Mouse (Mus musculus) kidney, adult 2 months (tissue): Measurements from ENCODE around the gene E130114P18Rik. TPM values are rescaled to one million over a fixed set of nuclear protein-coding genes. Genes with fewer than 3 reads are reported as not detected.
A peak's percentile ranks its signal among the peaks of the same experiment; 100 is the strongest.

ENCODE experiments used
- DNase-seq: peaks from one replicate; pipeline ENCODE4 v3.0.0; 2021
- H3K27ac ChIP-seq: fragments of 200-500 bp; 2 replicates; pipeline ENCODE4 v1.5.1; 2012; ENCODE audit warnings: low read depth, low read length, control low read depth, inconsistent platforms; ENCODE audit not compliant: insufficient read depth
- H3K27me3 ChIP-seq: fragments of 200-500 bp; replicated peaks from 2 replicates; pipeline ENCODE4 v1.6.1; 2012; ENCODE audit warnings: mild to moderate bottlenecking, moderate library complexity, low read length, inconsistent platforms; ENCODE audit not compliant: control insufficient read depth, insufficient read depth
- H3K36me3 ChIP-seq: fragments of 200-500 bp; 2 replicates; pipeline ENCODE4 v1.6.1; 2012; ENCODE audit warnings: mild to moderate bottlenecking, moderate library complexity, low read length, inconsistent platforms; ENCODE audit not compliant: control insufficient read depth, insufficient read depth
- H3K4me1 ChIP-seq: fragments of 200-500 bp; 2 replicates; pipeline ENCODE4 v1.6.1; 2011; ENCODE audit warnings: low read length; ENCODE audit not compliant: control insufficient read depth, insufficient read depth
- H3K4me3 ChIP-seq: fragments of 200-500 bp; 2 replicates; pipeline ENCODE4 v1.5.1; 2011; ENCODE audit warnings: mild to moderate bottlenecking, low read depth, low read length, control low read depth; ENCODE audit not compliant: insufficient read depth
- CTCF ChIP-seq: fragments of 200-500 bp; conservative IDR thresholded peaks from 2 replicates; pipeline ENCODE4 v1.5.1; 2011; ENCODE audit warnings: low read depth, mild to moderate bottlenecking, control low read depth, low read length, moderate library complexity, mixed read lengths; ENCODE audit not compliant: insufficient read depth, insufficient read length
- POLR2A ChIP-seq: fragments of 200-500 bp; IDR thresholded peaks from one replicate; pipeline ENCODE4 v1.6.1; 2011; ENCODE audit warnings: low read depth, low read length, control low read depth
- WGBS: fragments of 180-500 bp; shearing (Covaris S2); methylation state at CpG from one replicate; pipeline ENCODE4 v1.1.7; 2018; 5-methylcytosine and 5-hydroxymethylcytosine counted together
- polyA plus RNA-seq: library from polyadenylated mRNA; depleted of rRNA; stranded (reverse); fragments of >200 nt; gene quantifications from 2 replicates; pipeline ENCODE4 v1.2.3, GENCODE M21; 2012

E130114P18Rik gene
- polyA plus RNA-seq, 1 experiment: 0.45 TPM

DNA sequence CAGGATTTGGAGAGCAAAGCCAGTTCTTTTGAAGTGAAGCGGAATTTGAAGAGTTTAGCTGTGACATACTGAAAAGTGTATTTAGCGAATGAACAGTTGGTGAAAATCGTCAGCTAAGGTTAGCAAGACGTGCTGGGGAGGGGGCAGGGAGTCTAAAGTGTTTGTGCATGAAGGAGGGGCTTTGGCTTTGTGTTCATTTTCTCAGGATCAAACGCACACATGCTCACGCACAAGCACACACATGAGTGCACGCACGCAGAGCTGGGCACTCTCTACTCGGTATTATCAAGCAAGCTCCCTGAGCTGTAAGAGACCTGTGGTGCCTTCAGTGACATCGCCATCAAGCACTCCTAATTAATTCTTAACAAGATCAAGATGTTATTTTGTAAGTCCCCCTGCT, 55.2 kb downstream of the E130114P18Rik start:
- Histone ChIP-seq H3K4me3 (no peak overlapping the region), H3K27me3 (no peaks in the 10 kb centered on the region), H3K4me1 (no peaks in the 10 kb centered on the region), H3K36me3 (no peaks in the 10 kb centered on the region), H3K27ac (no peak overlapping the region)
- WGBS: 61% methylated on average over 10 of the region's 10 CpGs
- TF ChIP-seq CTCF: no peak
- no peak for TF ChIP-seq POLR2A
- no peak for DNase-seq

DNA sequence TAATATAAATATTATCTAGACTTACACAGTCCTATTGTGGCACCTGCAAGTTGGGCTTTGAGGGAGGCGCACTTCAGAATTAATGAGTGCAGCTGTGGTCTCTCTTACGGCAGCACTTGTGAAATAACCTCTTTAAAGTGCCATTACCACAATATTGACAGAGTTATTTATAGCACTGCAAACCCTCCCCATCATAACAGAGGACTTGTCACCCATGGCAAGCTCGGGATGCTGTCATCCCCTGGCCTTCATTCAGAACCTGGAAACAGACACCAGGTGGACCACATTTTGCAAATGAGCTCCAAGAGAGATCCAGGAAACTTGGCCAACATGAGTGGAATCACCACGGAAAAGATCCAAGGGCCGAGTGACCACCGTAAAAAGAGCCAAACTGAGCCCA, 63.3 kb downstream of the E130114P18Rik start:
- H3K27me3 ChIP-seq: no peaks in the 10 kb centered on the region
- H3K27ac ChIP-seq: no peak overlapping the region
- H3K4me3 ChIP-seq: no peak overlapping the region
- no peak for DNase-seq
- no peaks in the 10 kb centered on the region for H3K4me1 ChIP-seq
- no peaks in the 10 kb centered on the region for H3K36me3 ChIP-seq
- WGBS: 63% methylated on average over 6 of the region's 6 CpGs
- TF ChIP-seq POLR2A (no peak), CTCF (no peak)

GRCm38 (mm10) chr4:97714101-97714615, 63.7 kb downstream of the E130114P18Rik start:
- TF ChIP-seq POLR2A (no peak), CTCF (no peak)
- no peaks in the 10 kb centered on the region for H3K27me3 ChIP-seq
- no peaks in the 10 kb centered on the region for H3K4me1 ChIP-seq
- no peak for DNase-seq
- 85% methylated on average over 6 of the region's 6 CpGs for WGBS
- no peaks in the 10 kb centered on the region for H3K36me3 ChIP-seq
- H3K4me3 ChIP-seq: no peak overlapping the region
- H3K27ac ChIP-seq: no peak overlapping the region

GRCm38 (mm10) chr4:97712547-97712946, 65.3 kb downstream of the E130114P18Rik start:
- H3K4me1 ChIP-seq: peaks cover 3% of the 10 kb centered on the region; the same call in 1 of the 2 replicates
- peak; percentile 9 for DNase-seq
- WGBS: 2% methylated on average over 1 of the region's 1 CpGs
- no peak overlapping the region for H3K27ac ChIP-seq
- H3K36me3 ChIP-seq: no peaks in the 10 kb centered on the region
- TF ChIP-seq POLR2A (no peak), CTCF (no peak)
- no peaks in the 10 kb centered on the region for H3K27me3 ChIP-seq
- H3K4me3 ChIP-seq: no peak overlapping the region

DNA sequence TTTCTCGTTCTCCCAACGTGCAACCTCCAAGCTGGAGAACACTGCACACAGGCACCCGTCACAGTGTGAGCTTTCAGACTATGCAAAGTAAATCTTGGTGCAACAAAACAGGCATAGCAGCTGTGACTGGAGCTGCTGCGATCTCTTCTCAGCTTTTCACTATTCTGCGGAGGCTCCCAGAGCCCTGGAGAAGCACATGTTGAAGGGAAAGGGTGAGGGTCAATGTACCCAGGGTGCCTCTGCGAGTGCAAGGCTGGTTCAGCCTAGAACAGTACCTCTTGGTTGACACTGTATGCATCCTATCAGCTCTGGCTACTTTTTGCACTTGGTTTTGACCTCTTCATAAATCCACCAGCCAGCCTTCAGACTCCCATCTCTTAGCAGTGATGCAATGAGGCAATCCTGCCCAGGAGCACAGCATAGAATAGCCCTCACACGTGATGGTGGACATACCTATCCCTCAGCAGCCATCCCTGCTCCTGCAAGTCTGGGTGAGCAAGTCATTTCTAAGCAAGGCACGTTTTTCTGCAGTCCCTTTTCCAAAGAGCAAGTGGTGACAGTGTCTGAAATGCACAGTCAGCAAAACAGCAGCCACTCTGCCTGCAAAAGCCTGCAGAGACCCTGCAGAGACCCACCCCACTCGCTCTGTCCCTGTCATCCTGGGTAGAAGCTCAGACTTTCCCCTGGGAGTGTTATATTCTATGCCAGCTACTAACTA, 67.7 kb downstream of the E130114P18Rik start:
- peaks cover 3% of the 10 kb centered on the region; the same call in 1 of the 2 replicates for H3K4me1 ChIP-seq
- H3K27ac ChIP-seq: no peak overlapping the region
- DNase-seq: no peak
- WGBS: 72% methylated on average over 9 of the region's 9 CpGs
- no peaks in the 10 kb centered on the region for H3K27me3 ChIP-seq
- no peak overlapping the region for H3K4me3 ChIP-seq
- no peaks in the 10 kb centered on the region for H3K36me3 ChIP-seq
- TF ChIP-seq CTCF (no peak), POLR2A (no peak)

DNA sequence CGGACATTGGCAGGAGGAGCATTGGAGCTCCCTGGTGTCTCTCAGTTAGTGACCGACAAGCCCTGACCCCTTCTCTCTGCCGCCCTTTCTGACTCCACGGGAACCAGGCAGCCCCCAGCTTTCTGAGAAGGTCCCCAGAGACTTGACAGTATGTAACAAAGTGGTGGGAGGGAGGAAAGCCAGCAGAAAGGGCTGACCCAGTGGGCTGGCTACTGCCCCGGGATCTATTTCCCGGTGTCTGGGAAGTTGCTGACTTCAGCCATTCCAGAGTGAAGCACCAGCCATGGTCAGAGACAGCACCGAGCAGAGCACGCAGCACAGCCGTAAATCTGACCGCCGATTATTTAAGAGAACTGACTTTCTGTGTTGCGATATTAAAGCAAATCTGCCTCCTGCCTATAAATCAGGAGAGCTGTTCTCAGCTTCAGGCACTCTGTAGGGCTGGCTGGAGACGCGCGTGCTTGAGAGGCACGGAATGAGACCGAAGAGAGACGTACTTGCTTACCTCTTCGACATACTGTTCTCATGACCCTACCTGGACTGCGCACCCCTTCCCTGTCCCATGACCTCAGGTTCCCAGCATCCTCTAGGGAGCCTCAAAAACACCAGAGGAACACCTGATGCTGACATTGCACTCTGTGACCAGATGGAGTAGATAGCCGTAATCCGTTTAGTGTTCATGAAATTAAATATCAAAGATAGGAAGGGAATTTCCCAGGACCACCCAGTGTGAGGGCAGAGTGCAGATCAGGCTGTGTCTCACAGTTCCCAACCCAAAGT, 70.3 kb downstream of the E130114P18Rik start:
- TF ChIP-seq POLR2A: no peak
- no peak for TF ChIP-seq CTCF
- DNase-seq: peak; percentile 71
- no peaks in the 10 kb centered on the region for H3K36me3 ChIP-seq
- WGBS: 22% methylated on average over 22 of the region's 22 CpGs
- peaks cover 3% of the 10 kb centered on the region; the same call in 1 of the 2 replicates for H3K4me1 ChIP-seq
- H3K27ac ChIP-seq: no peak overlapping the region
- peak overlapping the region; percentile 25; the same call in 1 of the 2 replicates for H3K4me3 ChIP-seq
- H3K27me3 ChIP-seq: no peaks in the 10 kb centered on the region
